Mouse (Mus musculus) liver, postnatal 0 days (tissue): ENCODE results near the gene Sptb. TPM values are rescaled to one million over a fixed set of nuclear protein-coding genes. Genes with fewer than 3 reads are reported as not detected.
A peak's percentile ranks its signal among the peaks of the same experiment; 100 is the strongest.

Experiments
- ATAC-seq: fragments of 200-750 bp; cut with Nextera tagmentation; 2 replicates; pipeline ENCODE4 v1.8.0; 2017; ENCODE audit warnings: mild to moderate bottlenecking, moderate library complexity
- DNase-seq: peaks from one replicate; pipeline ENCODE4 v3.0.0-alpha.2; 2016
- H3K27ac ChIP-seq: fragments of 300-500 bp; sonication (generic); 2 replicates; pipeline ENCODE4 v1.5.1; 2014; ENCODE audit warnings: antibody characterized with exemption, moderate library complexity, mild to moderate bottlenecking, low read depth
- H3K27me3 ChIP-seq: fragments of 300-500 bp; sonication (generic); 2 replicates; pipeline ENCODE4 v1.6.1; 2014; ENCODE audit warnings: low read length, control low read depth, mixed read lengths; ENCODE audit not compliant: insufficient read depth
- H3K36me3 ChIP-seq: fragments of 300-500 bp; sonication (generic); replicated peaks from 2 replicates; pipeline ENCODE4 v1.6.1; 2014; ENCODE audit warnings: mild to moderate bottlenecking, control low read depth, low read length, moderate library complexity, mixed read lengths; ENCODE audit not compliant: insufficient read depth
- H3K4me1 ChIP-seq: fragments of 300-500 bp; sonication (generic); 2 replicates; pipeline ENCODE4 v1.6.1; 2014; ENCODE audit warnings: antibody characterized with exemption, mild to moderate bottlenecking, control low read depth; ENCODE audit not compliant: insufficient read depth
- H3K4me2 ChIP-seq: fragments of 300-500 bp; sonication (generic); 2 replicates; pipeline ENCODE4 v1.6.1; 2014; ENCODE audit warnings: low read depth, mild to moderate bottlenecking, low read length, moderate library complexity, mixed read lengths
- H3K4me3 ChIP-seq: fragments of 300-500 bp; sonication (generic); 2 replicates; pipeline ENCODE4 v1.5.1; 2014; ENCODE audit warnings: low read depth, low read length
- H3K9ac ChIP-seq: fragments of 300-500 bp; sonication (generic); replicated peaks from 2 replicates; pipeline ENCODE4 v1.6.1; 2014; ENCODE audit warnings: mild to moderate bottlenecking, moderate library complexity
- H3K9me3 ChIP-seq: fragments of 300-500 bp; sonication (generic); 2 replicates; pipeline ENCODE4 v1.6.1; 2016; ENCODE audit warnings: mild to moderate bottlenecking, control low read depth, low read length, mixed read lengths
- CTCF ChIP-seq: sonication (generic); IDR thresholded peaks from 2 replicates; pipeline ENCODE4 v1.5.1; 2016; ENCODE audit warnings: antibody characterized with exemption, low read depth
- EP300 ChIP-seq: IDR thresholded peaks from 2 replicates; pipeline ENCODE4 v1.6.1; 2016; ENCODE audit warnings: antibody characterized with exemption, low read depth, mild to moderate bottlenecking
- WGBS: fragments of 180-500 bp; shearing (Covaris S2); extraction: QIAGEN DNeasy Blood & Tissue Kit; methylation state at CpG from one replicate; pipeline ENCODE4 v1.1.7; 2014; ENCODE audit not compliant: insufficient replicate concordance; 5-methylcytosine and 5-hydroxymethylcytosine counted together
- polyA plus RNA-seq: library from polyadenylated mRNA; unstranded; fragments of >200 nt; fragmentation: Nextera tagmentation; extraction: Ambion mirVana; gene quantifications from 2 replicates; pipeline ENCODE4 v1.2.1, GENCODE M21; 2015

Gene Sptb
- polyA plus RNA-seq, 1 experiment from 2014 or later: 14.8 TPM

- Histone ChIP-seq H3K36me3 (no peaks in the 10 kb centered on the region; the same call in 1 of the 2 replicates), H3K9me3 (no peaks in the 10 kb centered on the region), H3K27me3 (no peaks in the 10 kb centered on the region), H3K4me3 (no peak overlapping the region), H3K27ac (no peak overlapping the region), H3K4me2 (no peak overlapping the region), H3K9ac (no peak overlapping the region), H3K4me1 (peaks cover 60% of the 10 kb centered on the region)
- TF ChIP-seq CTCF (no peak), EP300 (no peak)
- DNase-seq: no peak
- 87% methylated on average over 7 of the region's 7 CpGs for WGBS
- no peak for ATAC-seq
These were observed 41.5 kb downstream of the Sptb start for GRCm38 (mm10) chr12:76668654-76669419.

- no peak for ATAC-seq
- peaks cover 12% of the 10 kb centered on the region for H3K4me1 ChIP-seq
- 88% methylated on average over 6 of the region's 6 CpGs for WGBS
- H3K27me3 ChIP-seq: no peaks in the 10 kb centered on the region
- H3K4me2 ChIP-seq: no peak overlapping the region; the same call in 1 of the 2 replicates
- no peak overlapping the region for H3K27ac ChIP-seq
- no peak for TF ChIP-seq EP300
- TF ChIP-seq CTCF: no peak
- DNase-seq: no peak
- H3K9ac ChIP-seq: no peak overlapping the region
- peaks cover 38% of the 10 kb centered on the region for H3K36me3 ChIP-seq
- H3K4me3 ChIP-seq: no peak overlapping the region
- H3K9me3 ChIP-seq: no peaks in the 10 kb centered on the region
These were observed 58.5 kb downstream of the Sptb start for GRCm38 (mm10) chr12:76651788-76652345.

GRCm38 (mm10) chr12:76649708-76650687, 60.3 kb downstream of the Sptb start:
- WGBS: 60% methylated on average over 16 of the region's 16 CpGs
- Histone ChIP-seq H3K36me3 (peaks cover 45% of the 10 kb centered on the region), H3K4me1 (peaks cover 12% of the 10 kb centered on the region), H3K4me2 (no peak overlapping the region), H3K9me3 (no peaks in the 10 kb centered on the region), H3K4me3 (no peak overlapping the region), H3K9ac (no peak overlapping the region), H3K27ac (no peak overlapping the region), H3K27me3 (no peaks in the 10 kb centered on the region)
- TF ChIP-seq EP300: no peak
- TF ChIP-seq CTCF: peak; percentile 93
- peak; percentile 72 for DNase-seq
- ATAC-seq: peak; percentile 66

- peaks cover 45% of the 10 kb centered on the region for H3K36me3 ChIP-seq
- H3K27me3 ChIP-seq: no peaks in the 10 kb centered on the region
- no peak overlapping the region for H3K4me3 ChIP-seq
- TF ChIP-seq CTCF (no peak), EP300 (no peak)
- peaks cover 8% of the 10 kb centered on the region for H3K4me1 ChIP-seq
- no peak overlapping the region for H3K9ac ChIP-seq
- no peak overlapping the region for H3K4me2 ChIP-seq
- DNase-seq: no peak
- no peak overlapping the region for H3K27ac ChIP-seq
- 66% methylated on average over 23 of the region's 23 CpGs for WGBS
- ATAC-seq: no peak
- H3K9me3 ChIP-seq: no peaks in the 10 kb centered on the region
These were observed 64.9 kb downstream of the Sptb start for GRCm38 (mm10) chr12:76645222-76646110.

- H3K9me3 ChIP-seq: no peaks in the 10 kb centered on the region
- H3K4me1 ChIP-seq: peaks cover 5% of the 10 kb centered on the region; the same call in 1 of the 2 replicates
- no peak overlapping the region for H3K9ac ChIP-seq
- H3K27ac ChIP-seq: no peak overlapping the region
- peaks cover 31% of the 10 kb centered on the region for H3K36me3 ChIP-seq
- 78% methylated on average over 8 of the region's 8 CpGs for WGBS
- ATAC-seq (no peak), DNase-seq (no peak)
- H3K4me2 ChIP-seq: no peak overlapping the region
- TF ChIP-seq EP300 (no peak), CTCF (no peak)
- H3K27me3 ChIP-seq: no peaks in the 10 kb centered on the region
- H3K4me3 ChIP-seq: no peak overlapping the region
These were observed 66.7 kb downstream of the Sptb start for GRCm38 (mm10) chr12:76643679-76644078.
